In the genomic region with DNA sequence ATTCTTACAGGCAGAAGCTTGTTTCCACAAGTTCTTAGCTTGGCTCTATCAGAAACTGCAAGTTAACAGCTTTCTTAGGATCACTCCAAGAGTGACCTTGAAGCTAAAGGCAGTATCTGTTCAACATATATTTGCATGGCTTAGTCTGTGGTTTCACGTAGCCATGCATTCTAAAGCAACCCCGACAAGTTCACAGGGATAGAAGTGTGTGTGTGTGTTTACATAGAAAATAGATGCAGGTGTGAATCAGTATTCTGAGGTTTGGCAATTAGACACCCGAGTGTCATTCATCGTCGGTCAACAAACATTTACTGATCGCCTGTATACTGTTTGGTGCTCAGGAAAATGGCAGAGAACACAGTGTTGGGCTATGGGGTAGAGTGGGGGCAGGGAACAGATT, we compare ENCODE assay signal across 28 mouse cellular contexts. TPM values are rescaled to one million over a fixed set of nuclear protein-coding genes. Genes with fewer than 3 reads are reported as not detected.
DNase-seq lines count a peak whose midpoint lies in the region; ATAC-seq and TF ChIP-seq lines count a peak whose summit lies in the region.
"Had no signal": no experiment of that assay in that cellular context is flagged by ENCODE, and none has a peak within 500 bp of the region (broad histone marks: within the 10 kb centered on the region; RNA-seq: fewer than 3 reads in every experiment).

No protein-coding gene starts in this region.

- no peak for TF ChIP-seq CTCF in testis, adult 2 months (IDR thresholded peaks at IDR 0.05; ENCODE audit: control insufficient read depth, insufficient read depth, insufficient replicate concordance, low read depth, low read length)
- TF ChIP-seq CTCF in MEL (IDR thresholded peaks at IDR 0.05 in 2 of 3, conservative IDR thresholded peaks at IDR 0.05 in 1 of 3; ENCODE audit: control insufficient read depth in 1 of 3, insufficient read depth in 1 of 3, low read depth in 2 of 3, low read length in 3 of 3, poor library complexity in 1 of 3, severe bottlenecking in 1 of 3), result no peak

- H3K4me1 ChIP-seq in testis, adult 2 months (ENCODE audit: control insufficient read depth, insufficient read depth, low read length), result no peaks in the 10 kb centered on the region; the same call in 1 of the 2 replicates
- H3K4me1 ChIP-seq in MEL (ENCODE audit: control insufficient read depth in 1 of 2, insufficient read depth in 2 of 2, low read length in 2 of 2), result peaks cover 26 to 29% of the 10 kb centered on the region in 2 experiments
- peaks cover 58% of the 10 kb centered on the region for H3K4me1 ChIP-seq in liver, embryonic 15.5 days (replicated peaks)
- peaks cover 9% of the 10 kb centered on the region for H3K4me1 ChIP-seq in neural tube, embryonic 15.5 days
- H3K4me1 ChIP-seq: embryonic facial prominence, embryonic 15.5 days had no signal

- no peak overlapping the region for H3K4me3 ChIP-seq in testis, adult 2 months (ENCODE audit: control insufficient read depth, low read depth, low read length)
- no peak overlapping the region for H3K4me3 ChIP-seq in MEL (ENCODE audit: control insufficient read depth in 1 of 2, insufficient read depth in 1 of 2, low read depth in 2 of 2, low read length in 2 of 2)
- no peak overlapping the region for H3K4me3 ChIP-seq in liver, embryonic 15.5 days (replicated peaks)
- no peak overlapping the region for H3K4me3 ChIP-seq in neural tube, embryonic 15.5 days (replicated peaks)
- H3K4me3 ChIP-seq: embryonic facial prominence, embryonic 12.5 days; embryonic facial prominence, embryonic 15.5 days; heart, embryonic 13.5 days had no signal

- no peak for TF ChIP-seq EP300 in MEL (IDR thresholded peaks at IDR 0.05; ENCODE audit: low read depth in 1 of 2, low read length in 2 of 2)

- H3K27ac ChIP-seq in testis, adult 2 months (ENCODE audit: control insufficient read depth, insufficient read depth, low read depth, low read length), result peak overlapping the region; percentile 39; the same call in 1 of the 2 replicates
- H3K27ac ChIP-seq in MEL (ENCODE audit: control insufficient read depth, low read depth, low read length), result no peak overlapping the region
- peak overlapping the region; percentile 93 for H3K27ac ChIP-seq in liver, embryonic 15.5 days (replicated peaks)
- H3K27ac ChIP-seq in neural tube, embryonic 15.5 days (replicated peaks), result no peak overlapping the region
- H3K27ac ChIP-seq: embryonic facial prominence, embryonic 12.5 days; embryonic facial prominence, embryonic 15.5 days; heart, embryonic 13.5 days; hindbrain, embryonic 14.5 days; hindbrain, postnatal 0 days had no signal

- no peak for ATAC-seq in liver, embryonic 15.5 days (ENCODE audit: insufficient read depth)
- no peak for ATAC-seq in neural tube, embryonic 15.5 days (ENCODE audit: low FRiP score)
- ATAC-seq: activated CD4-positive, CD25-positive, alpha-beta regulatory T cell, adult 4 months; CD4-positive, CD25-positive, alpha-beta regulatory T cell, adult 4 months; forebrain, embryonic 14.5 days; forebrain, postnatal 0 days; hindbrain, postnatal 0 days; inflammation-experienced regulatory T-cells, adult 6 months had no signal

- no peak overlapping the region for H3K4me2 ChIP-seq in liver, embryonic 15.5 days
- H3K4me2 ChIP-seq in neural tube, embryonic 15.5 days, result no peak overlapping the region
- H3K4me2 ChIP-seq: embryonic facial prominence, embryonic 12.5 days; embryonic facial prominence, embryonic 15.5 days; heart, embryonic 13.5 days; hindbrain, embryonic 14.5 days had no signal

- no peaks in the 10 kb centered on the region for H3K27me3 ChIP-seq in testis, adult 2 months (ENCODE audit: control insufficient read depth, insufficient read depth, low read length)
- no peaks in the 10 kb centered on the region for H3K27me3 ChIP-seq in MEL (ENCODE audit: control insufficient read depth in 1 of 2, insufficient read depth in 2 of 2, low read length in 2 of 2)
- no peaks in the 10 kb centered on the region for H3K27me3 ChIP-seq in liver, embryonic 15.5 days
- no peaks in the 10 kb centered on the region for H3K27me3 ChIP-seq in neural tube, embryonic 15.5 days (replicated peaks)
- H3K27me3 ChIP-seq: embryonic facial prominence, embryonic 12.5 days; embryonic facial prominence, embryonic 15.5 days; heart, embryonic 13.5 days had no signal

- H3K9me3 ChIP-seq in MEL (replicated peaks; ENCODE audit: insufficient read depth, low read length), result no peaks in the 10 kb centered on the region
- no peaks in the 10 kb centered on the region for H3K9me3 ChIP-seq in liver, embryonic 15.5 days (replicated peaks)
- H3K9me3 ChIP-seq in neural tube, embryonic 15.5 days (replicated peaks), result no peaks in the 10 kb centered on the region
- H3K9me3 ChIP-seq: embryonic facial prominence, embryonic 12.5 days; embryonic facial prominence, embryonic 15.5 days; G1E; heart, embryonic 13.5 days had no signal

- no peak for TF ChIP-seq POLR2A in testis, adult 2 months (IDR thresholded peaks at IDR 0.05; ENCODE audit: control insufficient read depth, low read depth, low read length)
- no peak for TF ChIP-seq POLR2A in MEL (IDR thresholded peaks at IDR 0.05; ENCODE audit: control insufficient read depth in 1 of 2, insufficient read depth in 1 of 2, low read depth in 1 of 2, low read length in 2 of 2, poor library complexity in 1 of 2)

- H3K9ac ChIP-seq in MEL (ENCODE audit: control insufficient read depth, low read depth, low read length, poor library complexity, severe bottlenecking), result no peak overlapping the region
- no peak overlapping the region for H3K9ac ChIP-seq in liver, embryonic 15.5 days
- no peak overlapping the region for H3K9ac ChIP-seq in neural tube, embryonic 15.5 days (replicated peaks)
- H3K9ac ChIP-seq: embryonic facial prominence, embryonic 12.5 days; embryonic facial prominence, embryonic 15.5 days; forebrain, postnatal 0 days; heart, embryonic 13.5 days; hindbrain, embryonic 14.5 days had no signal

- no peaks in the 10 kb centered on the region for H3K36me3 ChIP-seq in testis, adult 2 months (ENCODE audit: control insufficient read depth, insufficient read depth, low read length)
- H3K36me3 ChIP-seq in MEL (ENCODE audit: control insufficient read depth in 1 of 2, insufficient read depth in 2 of 2, low read length in 2 of 2), result peaks cover 14 to 30% of the 10 kb centered on the region in 2 experiments
- no peaks in the 10 kb centered on the region for H3K36me3 ChIP-seq in liver, embryonic 15.5 days (replicated peaks)
- H3K36me3 ChIP-seq in neural tube, embryonic 15.5 days, result no peaks in the 10 kb centered on the region
- H3K36me3 ChIP-seq: embryonic facial prominence, embryonic 12.5 days; embryonic facial prominence, embryonic 15.5 days; heart, embryonic 13.5 days had no signal

- H3K79me2 ChIP-seq in MEL (ENCODE audit: control insufficient read depth, insufficient read depth, low read length, poor library complexity), result no peaks in the 10 kb centered on the region

- 84% methylated on average over 6 of the region's 6 CpGs for whole genome bisulfite sequencing in liver, embryonic 15.5 days (ENCODE audit: insufficient replicate concordance)
- 86% methylated on average over 6 of the region's 6 CpGs for WGBS in neural tube, embryonic 15.5 days

- DNase-seq in testis, postnatal 14 days (ENCODE audit: low spot score), result no peak
- DNase-seq in MEL (ENCODE audit: low read depth, low spot score), result peak; percentile 18
- no peak for DNase-seq in adrenal gland, adult 18-20 months (ENCODE audit: low spot score in 2 of 2)
- DNase-seq in layer of hippocampus, postnatal 36 days, result no peak
- DNase-seq: adrenal gland, adult 2 months; adrenal gland, postnatal 14 days; cerebellum, adult 11 months; cerebellum, adult 2 months; cerebellum, adult 9-11 months; cerebellum, postnatal 25 days; forebrain, postnatal 0 days; gastrocnemius, postnatal 25 days; heart, adult 18-20 months; heart, postnatal 14 days; heart, postnatal 4 days had no signal

- no peak for TF ChIP-seq RAD21 in MEL (IDR thresholded peaks at IDR 0.05; ENCODE audit: low read depth, low read length)

TF ChIP-seq in MEL, 35 proteins besides CTCF, POLR2A, EP300 and RAD21:
- no peak for TF ChIP-seq CHD2 (IDR thresholded peaks at IDR 0.05; ENCODE audit: low read length)
- no peak for TF ChIP-seq BHLHE40 (IDR thresholded peaks at IDR 0.05; ENCODE audit: borderline replicate concordance, low read depth, low read length)
- TF ChIP-seq POLR2AphosphoS2 (IDR thresholded peaks at IDR 0.05; ENCODE audit: low read length), result no peak
- TF ChIP-seq ZMIZ1 (IDR thresholded peaks at IDR 0.05; ENCODE audit: low read depth, low read length), result no peak
- no peak for TF ChIP-seq POLR2AphosphoS5 (IDR thresholded peaks at IDR 0.05; ENCODE audit: borderline replicate concordance, low read depth, low read length)
- no peak for TF ChIP-seq MYC (IDR thresholded peaks at IDR 0.05; ENCODE audit: low read depth, low read length)
- TF ChIP-seq MEF2A (IDR thresholded peaks at IDR 0.05; ENCODE audit: extremely low read depth, insufficient replicate concordance, low read depth, low read length, poor library complexity, severe bottlenecking), result no peak
- TF ChIP-seq ETS1 (IDR thresholded peaks at IDR 0.05; ENCODE audit: low read depth, low read length), result no peak
- no peak for TF ChIP-seq MAFK (IDR thresholded peaks at IDR 0.05; ENCODE audit: borderline replicate concordance, low read depth, low read length)
- TF ChIP-seq ZC3H11A (IDR thresholded peaks at IDR 0.05; ENCODE audit: low read depth, low read length), result no peak
- no peak for TF ChIP-seq JUND (IDR thresholded peaks at IDR 0.05; ENCODE audit: low read depth, low read length)
- no peak for TF ChIP-seq ELF1 (IDR thresholded peaks at IDR 0.05; ENCODE audit: low read depth, low read length)
TF ChIP-seq in MEL: peak in this region for 0.

RNA-seq across cellular contexts. Expression of a gene that starts 33.5 kb away (rescaled TPM):
- 2.9 and 4.0 TPM in 2 replicates for polyA plus RNA-seq in testis, adult 2 months (2012; rRNA removed)
- 16.4 and 30.1 TPM in 2 replicates for total RNA-seq in MEL (2012; rRNA removed)
- 10 to 100 TPM in 1 of 2 experiments, not detected in 1; 15.1 TPM for polyA plus RNA-seq in MEL (2012; ENCODE audit: insufficient read depth in 1 of 2, insufficient read length in 2 of 2, low read depth in 1 of 2, low replicate concordance in 2 of 2, missing spikeins in 1 of 2)
- polyA plus RNA-seq in liver, embryonic 15.5 days (2015; fragmentation: Nextera tagmentation; extraction: Ambion mirVana), result 2.1 and 2.2 TPM in 2 replicates
- 1 to 10 TPM; 1.6 to 9.1 TPM for total RNA-seq in adrenal gland, adult 18-20 months (2021)
- total RNA-seq in layer of hippocampus, postnatal 36 days (2021), result 10 to 100 TPM; 32.6 to 33.5 TPM
- 7.6 and 9.8 TPM in 2 replicates for polyA plus RNA-seq in neural tube, embryonic 15.5 days (2015; fragmentation: Nextera tagmentation; extraction: Ambion mirVana)

Comparison
In these comparisons a context has a peak if more than half of its experiments do, and no peak if none do; other contexts are left out.
1. H3K27ac ChIP-seq: peak in testis, adult 2 months (single experiment) and liver, embryonic 15.5 days (single experiment); none in MEL (single experiment) and neural tube, embryonic 15.5 days (single experiment).